Mouse (Mus musculus) embryonic facial prominence, embryonic 15.5 days (tissue): ENCODE data around the gene Tk2. TPM values are rescaled to one million over a fixed set of nuclear protein-coding genes. Genes with fewer than 3 reads are reported as not detected.

ENCODE experiments used
- ATAC-seq: fragments of 200-750 bp; cut with Nextera tagmentation; 2 replicates; pipeline ENCODE4 v1.8.0; 2017; ENCODE audit warnings: low read depth, moderate TSS enrichment; ENCODE audit not compliant: insufficient number of reproducible peaks, low FRiP score, low TSS enrichment
- H3K27ac ChIP-seq: fragments of 300-500 bp; sonication (generic); replicated peaks from 2 replicates; pipeline ENCODE4 v1.5.1; 2015; ENCODE audit warnings: mild to moderate bottlenecking, inconsistent platforms
- H3K27me3 ChIP-seq: fragments of 300-500 bp; sonication (generic); 2 replicates; pipeline ENCODE4 v1.6.1; 2015; ENCODE audit warnings: inconsistent platforms
- H3K36me3 ChIP-seq: fragments of 300-500 bp; sonication (generic); 2 replicates; pipeline ENCODE4 v1.6.1; 2015; ENCODE audit warnings: mild to moderate bottlenecking, inconsistent platforms
- H3K4me1 ChIP-seq: fragments of 300-500 bp; sonication (generic); 2 replicates; pipeline ENCODE4 v1.6.1; 2015; ENCODE audit warnings: inconsistent platforms
- H3K4me2 ChIP-seq: fragments of 300-500 bp; sonication (generic); replicated peaks from 2 replicates; pipeline ENCODE4 v1.6.1; 2015; ENCODE audit warnings: mild to moderate bottlenecking, inconsistent platforms
- H3K4me3 ChIP-seq: fragments of 300-500 bp; sonication (generic); replicated peaks from 2 replicates; pipeline ENCODE4 v1.5.1; 2015; ENCODE audit warnings: mild to moderate bottlenecking, inconsistent platforms
- H3K9ac ChIP-seq: fragments of 300-500 bp; sonication (generic); 2 replicates; pipeline ENCODE4 v1.6.1; 2015; ENCODE audit warnings: inconsistent platforms
- H3K9me3 ChIP-seq: fragments of 300-500 bp; sonication (generic); replicated peaks from 2 replicates; pipeline ENCODE4 v1.6.1; 2016; ENCODE audit warnings: inconsistent platforms
- WGBS: fragments of 180-500 bp; shearing (Covaris S2); methylation state at CpG from one replicate; pipeline ENCODE4 v1.1.7; 2015; 5-methylcytosine and 5-hydroxymethylcytosine counted together
- polyA plus RNA-seq: library from polyadenylated mRNA; unstranded; fragments of >200 nt; fragmentation: Nextera tagmentation; extraction: Ambion mirVana; gene quantifications from 2 replicates; pipeline ENCODE4 v1.2.1, GENCODE M21; 2015

Tk2 gene
- polyA plus RNA-seq, 1 experiment from 2014 or later: 20.4 TPM

- Histone ChIP-seq H3K27me3 (no peaks in the 10 kb centered on the region), H3K9me3 (no peaks in the 10 kb centered on the region), H3K4me3 (peak overlapping the region; percentile 97), H3K27ac (peak overlapping the region; percentile 68; the same call in 1 of the 2 replicates), H3K36me3 (0 out of 2 replicates have a peak, but pooled peaks cover 5% of the 10 kb centered on the region), H3K9ac (peak overlapping the region; percentile 60), H3K4me1 (peaks cover 28% of the 10 kb centered on the region), H3K4me2 (peak overlapping the region; percentile 78)
- 1% methylated on average over 11 of the region's 11 CpGs for WGBS
- ATAC-seq: no peak
Measured at GRCm38 (mm10) chr8:104247908-104248275, 466 bp downstream of the Tk2 start.

- no peaks in the 10 kb centered on the region for H3K27me3 ChIP-seq
- H3K4me2 ChIP-seq: peak overlapping the region; percentile 78
- H3K36me3 ChIP-seq: 0 out of 2 replicates have a peak, but pooled peaks cover 7% of the 10 kb centered on the region
- peak overlapping the region; percentile 60; the same call in 1 of the 2 replicates for H3K9ac ChIP-seq
- no peak overlapping the region for H3K27ac ChIP-seq
- WGBS: 67% methylated on average over 22 of the region's 22 CpGs
- H3K9me3 ChIP-seq: no peaks in the 10 kb centered on the region
- H3K4me1 ChIP-seq: peaks cover 28% of the 10 kb centered on the region
- ATAC-seq: no peak
- peak overlapping the region; percentile 97 for H3K4me3 ChIP-seq
Measured at GRCm38 (mm10) chr8:104247054-104247907, 1.1 kb downstream of the Tk2 start.

- Histone ChIP-seq H3K36me3 (peaks cover 12% of the 10 kb centered on the region; the same call in 1 of the 2 replicates), H3K9me3 (no peaks in the 10 kb centered on the region), H3K4me1 (peaks cover 27% of the 10 kb centered on the region), H3K27ac (no peak overlapping the region), H3K4me2 (no peak overlapping the region), H3K27me3 (no peaks in the 10 kb centered on the region), H3K4me3 (no peak overlapping the region), H3K9ac (no peak overlapping the region)
- 78% methylated on average over 4 of the region's 4 CpGs for WGBS
- no peak for ATAC-seq
Measured at GRCm38 (mm10) chr8:104246621-104247020, 1.7 kb downstream of the Tk2 start.

- WGBS: 66% methylated on average over 12 of the region's 12 CpGs
- Histone ChIP-seq H3K36me3 (peaks cover 44% of the 10 kb centered on the region), H3K27ac (no peak overlapping the region), H3K4me1 (peaks cover 6% of the 10 kb centered on the region; the same call in 1 of the 2 replicates), H3K4me3 (no peak overlapping the region), H3K9me3 (no peaks in the 10 kb centered on the region), H3K9ac (no peak overlapping the region), H3K27me3 (no peaks in the 10 kb centered on the region), H3K4me2 (no peak overlapping the region)
- ATAC-seq: no peak
Measured at GRCm38 (mm10) chr8:104242038-104242644, 6.2 kb downstream of the Tk2 start.

GRCm38 (mm10) chr8:104239418-104239861 is 8.9 kb downstream of the Tk2 start:
- ATAC-seq: no peak
- 82% methylated on average over 10 of the region's 10 CpGs for WGBS
- no peak overlapping the region for H3K27ac ChIP-seq
- peaks cover 60% of the 10 kb centered on the region for H3K36me3 ChIP-seq
- H3K9me3 ChIP-seq: no peaks in the 10 kb centered on the region
- no peak overlapping the region for H3K9ac ChIP-seq
- H3K4me3 ChIP-seq: no peak overlapping the region
- H3K4me1 ChIP-seq: no peaks in the 10 kb centered on the region
- no peaks in the 10 kb centered on the region for H3K27me3 ChIP-seq
- H3K4me2 ChIP-seq: no peak overlapping the region

GRCm38 (mm10) chr8:104234573-104234972 is 13.8 kb downstream of the Tk2 start:
- WGBS: 43% methylated on average over 6 of the region's 6 CpGs
- no peaks in the 10 kb centered on the region for H3K4me1 ChIP-seq
- peaks cover 81% of the 10 kb centered on the region for H3K36me3 ChIP-seq
- no peak overlapping the region for H3K9ac ChIP-seq
- H3K4me3 ChIP-seq: no peak overlapping the region
- no peak overlapping the region for H3K4me2 ChIP-seq
- ATAC-seq: no peak
- H3K9me3 ChIP-seq: no peaks in the 10 kb centered on the region
- H3K27ac ChIP-seq: no peak overlapping the region
- H3K27me3 ChIP-seq: no peaks in the 10 kb centered on the region

GRCm38 (mm10) chr8:104232919-104233318 is 15.4 kb downstream of the Tk2 start:
- H3K4me1 ChIP-seq: no peaks in the 10 kb centered on the region
- peaks cover 82% of the 10 kb centered on the region for H3K36me3 ChIP-seq
- H3K4me2 ChIP-seq: no peak overlapping the region
- no peak overlapping the region for H3K9ac ChIP-seq
- no peak overlapping the region for H3K27ac ChIP-seq
- H3K4me3 ChIP-seq: no peak overlapping the region
- H3K9me3 ChIP-seq: no peaks in the 10 kb centered on the region
- no peak for ATAC-seq
- H3K27me3 ChIP-seq: no peaks in the 10 kb centered on the region
- WGBS: 89% methylated on average over 5 of the region's 5 CpGs

- no peak overlapping the region for H3K4me2 ChIP-seq
- peaks cover 82% of the 10 kb centered on the region for H3K36me3 ChIP-seq
- WGBS: 91% methylated on average over 4 of the region's 4 CpGs
- no peaks in the 10 kb centered on the region for H3K27me3 ChIP-seq
- no peak for ATAC-seq
- H3K9me3 ChIP-seq: no peaks in the 10 kb centered on the region
- H3K9ac ChIP-seq: no peak overlapping the region
- no peak overlapping the region for H3K4me3 ChIP-seq
- H3K4me1 ChIP-seq: no peaks in the 10 kb centered on the region
- H3K27ac ChIP-seq: no peak overlapping the region
Measured at GRCm38 (mm10) chr8:104232039-104232438, 16.3 kb downstream of the Tk2 start.

GRCm38 (mm10) chr8:104230377-104230776 is 18.0 kb downstream of the Tk2 start:
- H3K4me3 ChIP-seq: no peak overlapping the region
- no peak overlapping the region for H3K4me2 ChIP-seq
- H3K9ac ChIP-seq: no peak overlapping the region
- H3K4me1 ChIP-seq: no peaks in the 10 kb centered on the region
- no peaks in the 10 kb centered on the region for H3K27me3 ChIP-seq
- no peaks in the 10 kb centered on the region for H3K9me3 ChIP-seq
- peaks cover 89% of the 10 kb centered on the region for H3K36me3 ChIP-seq
- WGBS: 89% methylated on average over 9 of the region's 9 CpGs
- H3K27ac ChIP-seq: no peak overlapping the region
- ATAC-seq: no peak

- Histone ChIP-seq H3K4me2 (no peak overlapping the region), H3K4me3 (no peak overlapping the region), H3K4me1 (no peaks in the 10 kb centered on the region), H3K9me3 (no peaks in the 10 kb centered on the region), H3K27me3 (no peaks in the 10 kb centered on the region), H3K9ac (no peak overlapping the region), H3K36me3 (peaks cover 77% of the 10 kb centered on the region), H3K27ac (no peak overlapping the region)
- ATAC-seq: no peak
- WGBS: 86% methylated on average over 5 of the region's 5 CpGs
Measured at GRCm38 (mm10) chr8:104227048-104227447, 21.3 kb downstream of the Tk2 start.

- 0 out of 2 replicates have a peak, but pooled peaks have one; percentile 31 for ATAC-seq
- Histone ChIP-seq H3K36me3 (peaks cover 11% of the 10 kb centered on the region; the same call in 1 of the 2 replicates), H3K27ac (no peak overlapping the region), H3K27me3 (no peaks in the 10 kb centered on the region), H3K9me3 (no peaks in the 10 kb centered on the region), H3K4me3 (no peak overlapping the region), H3K4me2 (no peak overlapping the region), H3K4me1 (no peaks in the 10 kb centered on the region), H3K9ac (no peak overlapping the region)
- WGBS: 39% methylated on average over 5 of the region's 5 CpGs
Measured at GRCm38 (mm10) chr8:104219806-104220205, 28.6 kb downstream of the Tk2 start.
